Mouse (Mus musculus) heart, embryonic 11.5 days (tissue): ENCODE results near the gene Elf1. TPM values are rescaled to one million over a fixed set of nuclear protein-coding genes. Genes with fewer than 3 reads are reported as not detected.

Experiments used
- ATAC-seq: fragments of 200-750 bp; cut with Nextera tagmentation; replicated peaks from 2 replicates; pipeline ENCODE4 v1.8.0; 2017; ENCODE audit warnings: moderate library complexity; ENCODE audit not compliant: insufficient number of reproducible peaks, low FRiP score, low TSS enrichment
- H3K27ac ChIP-seq: fragments of 300-500 bp; sonication (generic); 2 replicates; pipeline ENCODE4 v1.5.1; 2014; ENCODE audit warnings: mild to moderate bottlenecking, low read depth, low read length
- H3K27me3 ChIP-seq: fragments of 300-500 bp; sonication (generic); 2 replicates; pipeline ENCODE4 v1.6.1; 2014; ENCODE audit warnings: mild to moderate bottlenecking, low read length, mixed read lengths; ENCODE audit not compliant: control insufficient read depth, insufficient read depth
- H3K36me3 ChIP-seq: fragments of 300-500 bp; sonication (generic); 2 replicates; pipeline ENCODE4 v1.6.1; 2014; ENCODE audit warnings: mild to moderate bottlenecking, low read length, moderate library complexity, mixed read lengths; ENCODE audit not compliant: control insufficient read depth, insufficient read depth
- H3K4me1 ChIP-seq: fragments of 300-500 bp; sonication (generic); 2 replicates; pipeline ENCODE4 v1.6.1; 2014; ENCODE audit warnings: low read length; ENCODE audit not compliant: control insufficient read depth, insufficient read depth
- H3K4me2 ChIP-seq: fragments of 300-500 bp; sonication (generic); 2 replicates; pipeline ENCODE4 v1.6.1; 2014; ENCODE audit warnings: mild to moderate bottlenecking, moderate library complexity
- H3K4me3 ChIP-seq: fragments of 300-500 bp; sonication (generic); 2 replicates; pipeline ENCODE4 v1.5.1; 2014; ENCODE audit warnings: low read depth, low read length
- H3K9ac ChIP-seq: fragments of 300-500 bp; sonication (generic); 2 replicates; pipeline ENCODE4 v1.6.1; 2014; ENCODE audit warnings: mild to moderate bottlenecking, low read depth, low read length, moderate library complexity
- H3K9me3 ChIP-seq: fragments of 300-500 bp; sonication (generic); replicated peaks from 2 replicates; pipeline ENCODE4 v1.6.1; 2016; ENCODE audit warnings: low read length; ENCODE audit not compliant: control insufficient read depth
- WGBS: fragments of 180-500 bp; shearing (Covaris S2); extraction: QIAGEN DNeasy Blood & Tissue Kit; methylation state at CpG from one replicate; pipeline ENCODE4 v1.1.7; 2014; ENCODE audit not compliant: insufficient replicate concordance; 5-methylcytosine and 5-hydroxymethylcytosine counted together
- polyA plus RNA-seq: library from polyadenylated mRNA; unstranded; fragments of >200 nt; fragmentation: Nextera tagmentation; extraction: Ambion mirVana; gene quantifications from 2 replicates; pipeline ENCODE4 v1.2.1, GENCODE M21; 2014

Elf1 gene
- polyA plus RNA-seq, 1 experiment from 2014 or later, result 8.6 TPM

DNA sequence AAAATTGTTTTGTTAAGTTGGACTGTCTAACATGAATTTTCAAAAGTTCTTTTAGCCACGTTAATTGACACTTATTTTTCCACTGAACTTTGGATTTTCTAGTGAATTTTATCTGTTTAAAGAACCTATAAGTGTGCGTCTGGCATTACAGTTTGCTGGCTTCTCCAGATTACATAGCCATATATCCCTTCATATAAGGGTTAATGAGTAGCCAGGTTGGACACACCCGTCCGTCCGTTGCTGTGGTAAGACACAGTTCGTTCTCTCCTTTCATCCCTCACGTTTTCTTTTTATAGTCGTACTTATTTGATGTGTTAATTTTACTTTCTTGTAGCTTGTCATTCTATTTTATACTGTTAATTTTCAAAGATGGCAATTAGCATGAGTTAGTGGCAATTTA lies 34.1 kb downstream of the Elf1 start:
- no peak overlapping the region for H3K9ac ChIP-seq
- no peaks in the 10 kb centered on the region for H3K27me3 ChIP-seq
- H3K27ac ChIP-seq, result no peak overlapping the region
- peaks cover 6% of the 10 kb centered on the region; the same call in 1 of the 2 replicates for H3K4me1 ChIP-seq
- no peaks in the 10 kb centered on the region for H3K36me3 ChIP-seq
- WGBS, result 87% methylated on average over 8 of the region's 8 CpGs
- H3K4me3 ChIP-seq, result no peak overlapping the region
- no peaks in the 10 kb centered on the region for H3K9me3 ChIP-seq
- no peak overlapping the region for H3K4me2 ChIP-seq
- no peak for ATAC-seq

DNA sequence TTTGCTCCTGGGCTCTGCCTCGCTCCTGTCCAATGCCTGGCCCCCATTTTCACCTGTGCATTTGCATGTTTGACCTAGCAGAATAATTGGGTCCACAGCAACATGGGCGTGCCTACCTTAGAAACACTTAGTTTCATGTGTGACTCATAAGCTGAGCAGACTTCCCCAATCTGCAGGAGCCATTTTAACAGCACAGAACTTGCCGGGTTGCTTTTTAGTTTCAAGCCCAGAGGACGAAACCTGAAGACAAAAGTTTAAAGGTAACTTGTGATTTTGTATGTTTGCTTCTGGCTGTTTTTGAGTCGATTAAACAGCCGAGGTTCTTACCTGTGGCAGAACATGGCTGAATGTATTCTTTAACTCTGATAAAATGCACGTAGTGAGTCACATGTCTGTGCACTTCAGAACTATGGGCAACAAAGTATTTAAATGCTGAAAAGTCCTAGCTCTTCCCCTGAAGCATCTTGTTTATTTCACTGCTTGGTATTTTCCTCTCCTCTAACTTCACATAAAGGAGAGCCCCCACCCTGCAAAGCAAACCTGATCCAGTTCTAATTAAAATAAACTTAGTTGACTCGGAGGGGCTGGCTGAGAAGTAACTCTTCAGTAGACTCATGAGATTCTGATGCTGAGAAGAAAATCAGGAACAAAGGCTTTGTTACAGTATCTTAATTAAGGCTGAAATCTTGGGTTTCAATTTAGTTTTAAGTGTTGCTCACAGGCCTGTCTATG lies 34.7 kb downstream of the Elf1 start:
- Histone ChIP-seq H3K4me1 (peaks cover 6% of the 10 kb centered on the region; the same call in 1 of the 2 replicates), H3K27ac (no peak overlapping the region), H3K4me3 (no peak overlapping the region), H3K4me2 (no peak overlapping the region), H3K27me3 (no peaks in the 10 kb centered on the region), H3K36me3 (no peaks in the 10 kb centered on the region), H3K9ac (no peak overlapping the region), H3K9me3 (no peaks in the 10 kb centered on the region)
- 80% methylated on average over 8 of the region's 8 CpGs for WGBS
- ATAC-seq, result no peak

DNA sequence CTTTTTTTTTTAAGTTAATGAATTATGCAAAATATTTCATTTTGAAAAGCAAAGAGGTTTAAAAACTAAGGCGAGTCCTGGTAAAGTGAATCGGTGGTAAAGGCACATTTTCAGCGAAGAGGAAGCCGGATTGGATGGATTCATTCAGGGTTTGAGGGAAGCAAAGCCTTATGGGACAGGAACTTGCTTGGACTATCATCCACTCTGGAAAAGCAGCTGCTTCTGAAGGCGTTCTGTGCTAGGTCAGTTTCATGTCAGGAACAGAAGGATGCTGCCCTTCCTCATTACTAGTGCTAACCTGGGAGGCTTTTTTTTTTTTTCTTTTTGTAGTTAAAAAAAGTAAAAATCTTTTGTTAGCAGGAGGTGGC lies 35.2 kb downstream of the Elf1 start:
- Histone ChIP-seq H3K9me3 (no peaks in the 10 kb centered on the region), H3K4me3 (no peak overlapping the region), H3K27me3 (no peaks in the 10 kb centered on the region), H3K4me1 (peaks cover 4% of the 10 kb centered on the region; the same call in 1 of the 2 replicates), H3K9ac (no peak overlapping the region), H3K27ac (no peak overlapping the region), H3K36me3 (no peaks in the 10 kb centered on the region), H3K4me2 (no peak overlapping the region)
- no peak for ATAC-seq
- WGBS, result 85% methylated on average over 5 of the region's 5 CpGs

DNA sequence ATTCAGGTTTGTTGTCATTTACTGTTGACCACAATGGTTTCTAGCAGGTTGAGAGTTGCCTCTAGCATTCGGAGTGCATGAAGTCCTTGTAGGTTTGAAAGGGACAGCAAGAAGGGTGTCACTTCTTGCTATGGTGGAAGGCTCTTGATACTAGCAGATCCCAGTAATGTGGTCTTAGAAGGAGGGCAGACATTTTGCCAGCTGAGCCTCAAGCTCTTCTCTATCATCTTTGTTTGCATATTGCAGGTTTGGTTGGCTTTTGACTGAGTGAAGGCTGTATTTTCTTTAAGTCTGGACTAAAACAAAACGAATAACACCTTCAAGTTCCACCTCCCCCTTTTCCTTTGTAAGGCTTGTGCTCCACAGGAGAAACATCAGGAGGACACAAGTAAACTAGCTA lies 35.8 kb downstream of the Elf1 start:
- H3K4me2 ChIP-seq, result no peak overlapping the region

GRCm38 (mm10) chr14:79517185-79517740 lies 36.3 kb downstream of the Elf1 start:
- Histone ChIP-seq H3K36me3 (no peaks in the 10 kb centered on the region), H3K4me2 (no peak overlapping the region), H3K9ac (no peak overlapping the region), H3K27me3 (no peaks in the 10 kb centered on the region), H3K4me3 (no peak overlapping the region), H3K4me1 (0 out of 2 replicates have a peak, but pooled peaks cover 4% of the 10 kb centered on the region), H3K27ac (no peak overlapping the region), H3K9me3 (no peaks in the 10 kb centered on the region)
- no peak for ATAC-seq
- 86% methylated on average over 8 of the region's 8 CpGs for WGBS

More for the DNA sequence above, 35.8 kb downstream of the Elf1 start:
- H3K9me3 ChIP-seq, result no peaks in the 10 kb centered on the region
- 84% methylated on average over 2 of the region's 2 CpGs for WGBS
- H3K4me1 ChIP-seq, result 0 out of 2 replicates have a peak, but pooled peaks cover 2% of the 10 kb centered on the region
- no peak overlapping the region for H3K4me3 ChIP-seq
- no peaks in the 10 kb centered on the region for H3K36me3 ChIP-seq
- no peak overlapping the region for H3K27ac ChIP-seq
- ATAC-seq, result no peak
- no peak overlapping the region for H3K9ac ChIP-seq
- H3K27me3 ChIP-seq, result no peaks in the 10 kb centered on the region

- no peaks in the 10 kb centered on the region for H3K9me3 ChIP-seq
- H3K4me2 ChIP-seq, result no peak overlapping the region
- H3K4me3 ChIP-seq, result no peak overlapping the region
- ATAC-seq, result no peak
- H3K4me1 ChIP-seq, result 0 out of 2 replicates have a peak, but pooled peaks cover 4% of the 10 kb centered on the region
- no peak overlapping the region for H3K9ac ChIP-seq
- WGBS, result 85% methylated on average over 2 of the region's 2 CpGs
- H3K36me3 ChIP-seq, result no peaks in the 10 kb centered on the region
- no peaks in the 10 kb centered on the region for H3K27me3 ChIP-seq
- no peak overlapping the region for H3K27ac ChIP-seq
Measured at GRCm38 (mm10) chr14:79518123-79518522, 37.1 kb downstream of the Elf1 start.

DNA sequence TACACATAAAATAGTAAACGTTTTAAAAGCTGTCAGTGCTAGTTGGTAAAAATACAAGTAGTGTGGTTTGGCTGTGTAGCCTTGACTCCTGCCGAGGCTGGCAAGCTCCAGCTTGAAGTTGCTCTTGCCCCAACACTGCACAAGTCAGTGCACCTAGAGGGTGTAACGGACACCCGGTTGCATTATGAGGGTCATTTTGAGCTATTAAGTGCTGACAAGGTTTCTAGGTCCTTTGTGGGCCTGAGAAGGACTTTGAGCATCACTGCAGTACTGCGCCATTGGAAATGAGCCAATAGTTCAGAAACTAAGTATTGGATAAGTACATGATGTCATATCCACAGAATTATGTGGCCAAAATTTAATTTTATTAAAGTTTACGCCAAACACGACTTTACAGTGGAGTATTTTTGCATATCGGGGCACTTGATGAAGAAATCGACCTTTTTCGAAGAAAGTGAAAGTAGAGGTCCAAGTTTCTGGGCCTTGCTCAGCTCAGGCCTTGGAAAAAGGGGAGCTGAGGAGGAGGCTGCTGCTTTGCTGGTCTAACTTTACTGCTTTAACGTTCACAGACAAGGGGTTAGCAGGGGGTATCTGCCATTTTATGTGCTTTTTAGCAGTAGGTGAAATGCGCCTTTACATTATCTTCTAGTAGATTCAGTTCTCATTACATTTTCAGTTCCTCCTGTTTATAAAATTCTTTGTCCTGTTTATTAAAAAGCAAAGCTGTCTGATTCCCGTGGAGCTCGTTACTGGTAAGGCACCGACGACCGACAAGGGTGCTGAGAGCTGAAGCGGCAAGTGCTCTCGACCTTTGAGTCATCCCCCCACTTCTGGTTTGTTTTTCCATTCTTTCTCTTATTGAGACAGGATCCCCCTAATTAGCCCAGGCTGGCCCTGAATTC lies 38.0 kb downstream of the Elf1 start:
- Histone ChIP-seq H3K9ac (no peak overlapping the region), H3K4me1 (0 out of 2 replicates have a peak, but pooled peaks cover 4% of the 10 kb centered on the region), H3K4me2 (no peak overlapping the region), H3K27me3 (no peaks in the 10 kb centered on the region), H3K27ac (no peak overlapping the region), H3K36me3 (no peaks in the 10 kb centered on the region), H3K4me3 (no peak overlapping the region), H3K9me3 (no peaks in the 10 kb centered on the region)
- no peak for ATAC-seq
- 69% methylated on average over 19 of the region's 19 CpGs for WGBS

DNA sequence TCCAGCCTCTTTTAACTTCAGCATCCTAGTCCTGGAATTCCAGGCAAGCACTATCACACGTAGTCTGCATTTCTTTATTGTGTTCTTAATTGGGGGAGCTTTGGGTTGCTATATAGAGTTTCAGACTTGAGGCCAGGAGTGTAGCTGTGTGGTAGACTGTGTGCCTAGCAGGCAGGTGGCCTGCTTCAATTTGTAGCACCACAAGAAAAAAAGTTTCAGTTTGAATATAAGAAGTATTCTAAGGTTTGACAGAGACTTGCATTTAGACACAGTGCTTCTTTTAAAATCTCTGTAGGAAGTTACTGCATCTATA lies 38.6 kb downstream of the Elf1 start:
- 0 out of 2 replicates have a peak, but pooled peaks cover 4% of the 10 kb centered on the region for H3K4me1 ChIP-seq
- H3K4me3 ChIP-seq, result no peak overlapping the region
- H3K27me3 ChIP-seq, result no peaks in the 10 kb centered on the region
- 58% methylated on average over 1 of the region's 1 CpGs for WGBS
- no peaks in the 10 kb centered on the region for H3K9me3 ChIP-seq
- ATAC-seq, result no peak
- H3K4me2 ChIP-seq, result no peak overlapping the region
- H3K9ac ChIP-seq, result no peak overlapping the region
- no peak overlapping the region for H3K27ac ChIP-seq
- H3K36me3 ChIP-seq, result no peaks in the 10 kb centered on the region
